Mouse (Mus musculus): ENCODE results near the gene Ggnbp2.

DNA sequence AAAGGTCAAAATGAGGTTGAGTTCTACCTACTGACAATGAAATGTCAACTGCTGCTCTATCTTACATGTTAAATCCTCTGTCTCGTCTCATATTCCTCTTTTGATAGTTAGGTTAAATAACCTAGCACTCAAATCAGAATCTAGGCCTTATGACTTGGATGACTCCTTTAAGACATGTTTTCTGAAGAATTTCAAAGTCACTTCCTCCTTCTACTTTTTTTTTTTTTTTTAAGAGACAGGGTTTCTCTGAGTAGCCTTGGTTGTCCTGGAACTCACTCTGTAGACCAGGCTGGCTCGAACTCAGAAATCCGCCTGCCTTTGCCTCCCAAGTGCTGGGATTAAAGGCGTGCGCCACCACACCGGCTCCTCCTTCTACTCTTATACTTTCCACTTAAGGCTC, 15.3 kb downstream of the Ggnbp2 start:
- no peak for TF ChIP-seq GATA1 (IDR thresholded peaks at IDR 0.05; ENCODE audit: low read length)
- TF ChIP-seq TAL1 (IDR thresholded peaks at IDR 0.05; ENCODE audit: low read length): no peak
